Mouse (Mus musculus): ENCODE measurements around the gene Popdc3.
"Not testable (repeated sequence)": the region's sequence is repeated elsewhere in the genome, so short reads cannot be mapped to it uniquely, and the experiment has no call there.

Gene Popdc3

GRCm38 (mm10) chr10:45177798-45178197 lies at the start of gene Popdc3:
Gene Popdc3, plus strand, starts transcription at chr10:45178098.
- not testable (repeated sequence) for DNase-seq (ENCODE audit: low read depth, low spot score)

- peak; percentile 5 for DNase-seq (ENCODE audit: low read depth, low spot score)
Measured at GRCm38 (mm10) chr10:45129105-45129504, 48.8 kb upstream of the Popdc3 start.

GRCm38 (mm10) chr10:45130004-45130403 lies 47.9 kb upstream of the Popdc3 start:
- no peak for DNase-seq (ENCODE audit: low read depth, low spot score)

GRCm38 (mm10) chr10:45132371-45132770 lies 45.5 kb upstream of the Popdc3 start:
- peak; percentile 75 for DNase-seq (ENCODE audit: low read depth, low spot score)

- DNase-seq (ENCODE audit: low read depth, low spot score), result no peak
Measured at GRCm38 (mm10) chr10:45136806-45137205, 41.1 kb upstream of the Popdc3 start.

- DNase-seq (ENCODE audit: low read depth, low spot score), result no peak
Measured at GRCm38 (mm10) chr10:45139910-45140309, 38.0 kb upstream of the Popdc3 start.

- DNase-seq (ENCODE audit: low read depth, low spot score), result no peak
Measured at GRCm38 (mm10) chr10:45140474-45141212, 37.3 kb upstream of the Popdc3 start.

- DNase-seq (ENCODE audit: low read depth, low spot score), result no peak
Measured at GRCm38 (mm10) chr10:45142359-45142758, 35.5 kb upstream of the Popdc3 start.

- no peak for DNase-seq (ENCODE audit: low read depth, low spot score)
Measured at GRCm38 (mm10) chr10:45144038-45144817, 33.7 kb upstream of the Popdc3 start.

GRCm38 (mm10) chr10:45146821-45147220 lies 31.1 kb upstream of the Popdc3 start:
- no peak for DNase-seq (ENCODE audit: low read depth, low spot score)

- no peak for DNase-seq (ENCODE audit: low read depth, low spot score)
Measured at GRCm38 (mm10) chr10:45151137-45151536, 26.8 kb upstream of the Popdc3 start.

- DNase-seq (ENCODE audit: low read depth, low spot score), result no peak
Measured at GRCm38 (mm10) chr10:45151771-45152692, 25.9 kb upstream of the Popdc3 start.

GRCm38 (mm10) chr10:45154557-45155060 lies 23.3 kb upstream of the Popdc3 start:
- no peak for DNase-seq (ENCODE audit: low read depth, low spot score)

GRCm38 (mm10) chr10:45165851-45166250 lies 12.0 kb upstream of the Popdc3 start:
- no peak for DNase-seq (ENCODE audit: low read depth, low spot score)

- DNase-seq (ENCODE audit: low read depth, low spot score), result no peak
Measured at GRCm38 (mm10) chr10:45173927-45174326, 4.0 kb upstream of the Popdc3 start.

GRCm38 (mm10) chr10:45174345-45174744 lies 3.6 kb upstream of the Popdc3 start:
- DNase-seq (ENCODE audit: low read depth, low spot score), result no peak

GRCm38 (mm10) chr10:45180677-45181326 lies 2.9 kb downstream of the Popdc3 start:
- DNase-seq (ENCODE audit: low read depth, low spot score), result no peak

- no peak for DNase-seq (ENCODE audit: low read depth, low spot score)
Measured at GRCm38 (mm10) chr10:45181344-45181743, 3.4 kb downstream of the Popdc3 start.

- no peak for DNase-seq (ENCODE audit: low read depth, low spot score)
Measured at GRCm38 (mm10) chr10:45185457-45185856, 7.6 kb downstream of the Popdc3 start.

- no peak for DNase-seq (ENCODE audit: low read depth, low spot score)
Measured at GRCm38 (mm10) chr10:45193330-45194310, 15.7 kb downstream of the Popdc3 start.

All from CD4-positive, CD25-positive, alpha-beta regulatory T cell, adult 2 months (primary cell).